Mouse (Mus musculus): ENCODE measurements around the gene Mrpl36.

Gene Mrpl36

DNA sequence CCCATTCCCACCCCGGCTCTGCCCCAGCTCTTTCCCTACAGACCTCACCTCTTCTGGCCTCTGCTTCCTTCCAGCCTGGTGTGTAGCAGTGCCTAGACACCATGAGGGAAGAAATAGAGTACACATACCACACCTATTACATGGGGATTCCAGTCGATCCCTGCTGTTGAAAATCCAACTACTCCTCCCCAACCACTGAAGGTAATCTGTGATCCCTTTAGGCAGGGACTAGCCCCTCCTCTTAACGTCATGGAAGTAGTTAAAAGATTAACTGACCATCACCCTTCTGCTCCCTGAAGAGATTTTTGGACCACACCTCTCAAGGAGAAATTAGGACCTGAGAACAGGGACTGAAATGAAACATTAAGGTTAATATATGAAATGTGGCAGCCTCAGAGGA is 18.9 kb downstream of the Mrpl36 start:
- no peak for DNase-seq

DNA sequence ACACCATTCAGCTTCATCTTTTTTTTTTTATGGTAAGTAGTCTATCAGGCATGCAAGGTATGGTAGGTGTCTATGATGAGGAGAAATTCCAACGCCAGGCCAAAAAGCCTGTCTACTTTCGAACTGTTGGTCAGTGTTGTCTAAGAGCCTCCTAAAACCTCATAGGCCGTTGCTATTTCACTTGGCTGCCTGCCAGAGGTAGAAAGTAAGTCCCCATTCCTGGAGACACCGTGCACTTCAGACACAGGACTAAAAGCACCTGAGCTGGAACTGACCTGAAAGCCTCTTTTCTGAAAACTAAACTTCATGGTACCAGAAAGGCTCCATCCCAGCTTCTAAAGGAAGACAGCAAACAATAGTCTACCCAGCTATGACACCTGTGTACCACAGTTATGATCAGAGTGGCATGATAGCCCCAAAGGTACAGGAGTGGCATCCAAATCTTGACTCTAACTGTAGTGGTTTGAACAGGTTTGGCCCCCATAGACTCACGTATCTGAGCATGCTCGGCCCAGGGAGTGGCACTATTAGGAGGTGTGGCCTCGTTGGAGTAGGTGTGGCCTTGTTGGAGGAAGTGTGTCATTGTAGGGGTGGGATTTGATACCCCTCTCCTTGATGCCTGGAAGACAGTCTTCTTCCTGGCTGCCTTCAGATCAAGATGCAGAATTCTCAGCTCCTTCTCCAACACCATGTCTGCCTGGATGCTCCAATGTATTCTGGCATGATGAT is 19.8 kb downstream of the Mrpl36 start:
- no peak for DNase-seq

GRCm38 (mm10) chr13:73350741-73351140 is 22.4 kb downstream of the Mrpl36 start:
- DNase-seq = no peak

GRCm38 (mm10) chr13:73351910-73352309 is 23.6 kb downstream of the Mrpl36 start:
- no peak for DNase-seq

DNA sequence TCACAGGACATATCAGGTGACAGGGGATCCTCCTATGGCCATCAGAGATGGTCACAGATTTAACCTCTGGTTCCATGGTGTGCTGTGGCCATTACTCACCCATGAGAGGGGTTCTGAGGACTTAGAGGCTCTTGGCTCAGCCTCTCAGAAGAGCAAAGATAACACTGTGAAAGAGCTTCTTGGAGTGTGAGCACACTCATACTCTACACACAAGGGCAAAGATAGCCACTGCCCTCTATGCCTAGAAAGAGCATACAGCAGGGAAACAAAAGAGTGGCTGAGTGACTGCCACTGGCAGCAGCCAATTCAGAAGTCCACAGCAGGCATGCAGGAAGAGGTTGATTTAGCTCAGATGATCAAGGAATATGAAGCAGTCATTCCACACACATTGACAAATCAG is 24.2 kb downstream of the Mrpl36 start:
- no peak for DNase-seq

- DNase-seq = no peak
Observed at GRCm38 (mm10) chr13:73357106-73357505, 28.8 kb downstream of the Mrpl36 start.

DNA sequence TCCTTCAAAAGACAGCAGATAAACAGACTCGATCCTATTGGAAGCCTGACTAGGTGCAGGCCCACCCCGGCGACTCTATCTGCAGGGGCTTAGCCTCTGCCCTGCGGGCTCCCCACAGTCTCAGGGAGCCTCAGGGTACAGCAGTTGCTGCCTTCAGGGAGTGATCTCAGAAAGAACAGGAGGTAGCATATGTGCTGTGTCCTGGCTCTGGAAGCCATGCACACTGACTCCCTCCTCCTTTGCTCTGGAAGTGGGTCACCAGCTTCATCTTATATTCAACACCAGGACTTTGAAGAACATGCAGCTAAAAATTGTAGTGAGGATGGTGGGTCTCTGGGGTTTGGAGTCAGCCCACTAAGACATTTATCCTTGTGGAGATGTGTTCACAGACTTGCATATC is 45.1 kb downstream of the Mrpl36 start:
- no peak for DNase-seq

GRCm38 (mm10) chr13:73374612-73375011 is 46.3 kb downstream of the Mrpl36 start:
- DNase-seq = no peak

GRCm38 (mm10) chr13:73377637-73378036 is 49.3 kb downstream of the Mrpl36 start:
- DNase-seq = no peak

Data from thymus, postnatal 4 days (tissue).